Mouse (Mus musculus) left cerebral cortex, adult 9 months (tissue): ENCODE measurements around the gene Eps8l1.

Experiments used
- DNase-seq, 2 experiments: peaks; one replicate each; pipeline ENCODE4 v3.0.0; 2022; ENCODE audit warnings: low spot score in 2 of 2

Gene Eps8l1

GRCm38 (mm10) chr7:4508739-4509116 is 48.3 kb downstream of the Eps8l1 start:
- no peak for DNase-seq

- no peak for DNase-seq
These were observed 49.6 kb downstream of the Eps8l1 start for GRCm38 (mm10) chr7:4509863-4510608.

- DNase-seq = no peak
These were observed 51.2 kb downstream of the Eps8l1 start for GRCm38 (mm10) chr7:4511489-4512224.

GRCm38 (mm10) chr7:4513236-4513635 is 52.8 kb downstream of the Eps8l1 start:
- no peak for DNase-seq

- no peak for DNase-seq
These were observed 53.6 kb downstream of the Eps8l1 start for GRCm38 (mm10) chr7:4513829-4514712.

GRCm38 (mm10) chr7:4515853-4516252 is 55.4 kb downstream of the Eps8l1 start:
- no peak for DNase-seq

GRCm38 (mm10) chr7:4516332-4517050 is 56.0 kb downstream of the Eps8l1 start, which contains the start of gene Tnnt1:
TSS of gene Tnnt1 (minus strand) at chr7:4516382.
- DNase-seq = no peak

GRCm38 (mm10) chr7:4518487-4518886 is 58.0 kb downstream of the Eps8l1 start:
- no peak for DNase-seq

GRCm38 (mm10) chr7:4521231-4522003 is 60.9 kb downstream of the Eps8l1 start:
- no peak for DNase-seq

- DNase-seq = no peak
These were observed 61.8 kb downstream of the Eps8l1 start for GRCm38 (mm10) chr7:4522292-4522691.

- no peak for DNase-seq
These were observed 63.0 kb downstream of the Eps8l1 start for GRCm38 (mm10) chr7:4523205-4524130.

- DNase-seq = peak in 1 of 2 experiments; percentile 52
These were observed 63.9 kb downstream of the Eps8l1 start, which contains the start of gene Tnni3 for GRCm38 (mm10) chr7:4524212-4524922. TSS of gene Tnni3 (minus strand) at chr7:4524229.

- DNase-seq = peak in 1 of 2 experiments; percentile 73
These were observed 66.1 kb downstream of the Eps8l1 start for GRCm38 (mm10) chr7:4526341-4527301.

- no peak for DNase-seq
These were observed 66.8 kb downstream of the Eps8l1 start for GRCm38 (mm10) chr7:4527302-4527689.
